Mouse (Mus musculus) CD4-positive helper T cell, adult 2 months (primary cell): Measurements from ENCODE around the gene Arntl.

Experiments
- DNase-seq: peaks from one replicate; pipeline ENCODE4 v3.0.0-alpha.2; 2012; ENCODE audit warnings: low read depth, missing footprints, low spot score

Arntl gene

GRCm38 (mm10) chr7:113206644-113207470, at the start of gene Arntl:
TSS of gene Arntl (plus strand) at chr7:113207465.
- DNase-seq, result peak; percentile 99

- DNase-seq, result no peak
Observed at GRCm38 (mm10) chr7:113161077-113161698, 46.1 kb upstream of the Arntl start.

GRCm38 (mm10) chr7:113164719-113165118, 42.5 kb upstream of the Arntl start:
- no peak for DNase-seq

GRCm38 (mm10) chr7:113167092-113167491, 40.2 kb upstream of the Arntl start:
- peak; percentile 23 for DNase-seq

GRCm38 (mm10) chr7:113168609-113169008, 38.7 kb upstream of the Arntl start:
- no peak for DNase-seq

GRCm38 (mm10) chr7:113172425-113172824, 34.8 kb upstream of the Arntl start:
- DNase-seq, result no peak

- no peak for DNase-seq
Observed at GRCm38 (mm10) chr7:113175481-113175880, 31.8 kb upstream of the Arntl start.

GRCm38 (mm10) chr7:113178073-113178472, 29.2 kb upstream of the Arntl start:
- no peak for DNase-seq

- no peak for DNase-seq
Observed at GRCm38 (mm10) chr7:113183787-113184186, 23.5 kb upstream of the Arntl start.

GRCm38 (mm10) chr7:113185056-113185455, 22.2 kb upstream of the Arntl start:
- no peak for DNase-seq

GRCm38 (mm10) chr7:113186041-113186800, 21.0 kb upstream of the Arntl start:
- no peak for DNase-seq

GRCm38 (mm10) chr7:113188091-113188490, 19.2 kb upstream of the Arntl start:
- no peak for DNase-seq

- no peak for DNase-seq
Observed at GRCm38 (mm10) chr7:113188566-113188965, 18.7 kb upstream of the Arntl start.

GRCm38 (mm10) chr7:113191787-113192186, 15.5 kb upstream of the Arntl start:
- no peak for DNase-seq

- DNase-seq, result peak; percentile 9
Observed at GRCm38 (mm10) chr7:113192714-113193365, 14.4 kb upstream of the Arntl start.

- DNase-seq, result no peak
Observed at GRCm38 (mm10) chr7:113193872-113194271, 13.4 kb upstream of the Arntl start.

GRCm38 (mm10) chr7:113195271-113195670, 12.0 kb upstream of the Arntl start:
- DNase-seq, result no peak

- DNase-seq, result no peak
Observed at GRCm38 (mm10) chr7:113196171-113196570, 11.1 kb upstream of the Arntl start.

GRCm38 (mm10) chr7:113197161-113197775, 10.0 kb upstream of the Arntl start:
- peak; percentile 18 for DNase-seq

- no peak for DNase-seq
Observed at GRCm38 (mm10) chr7:113201584-113201983, 5.7 kb upstream of the Arntl start.
